In the genomic region with DNA sequence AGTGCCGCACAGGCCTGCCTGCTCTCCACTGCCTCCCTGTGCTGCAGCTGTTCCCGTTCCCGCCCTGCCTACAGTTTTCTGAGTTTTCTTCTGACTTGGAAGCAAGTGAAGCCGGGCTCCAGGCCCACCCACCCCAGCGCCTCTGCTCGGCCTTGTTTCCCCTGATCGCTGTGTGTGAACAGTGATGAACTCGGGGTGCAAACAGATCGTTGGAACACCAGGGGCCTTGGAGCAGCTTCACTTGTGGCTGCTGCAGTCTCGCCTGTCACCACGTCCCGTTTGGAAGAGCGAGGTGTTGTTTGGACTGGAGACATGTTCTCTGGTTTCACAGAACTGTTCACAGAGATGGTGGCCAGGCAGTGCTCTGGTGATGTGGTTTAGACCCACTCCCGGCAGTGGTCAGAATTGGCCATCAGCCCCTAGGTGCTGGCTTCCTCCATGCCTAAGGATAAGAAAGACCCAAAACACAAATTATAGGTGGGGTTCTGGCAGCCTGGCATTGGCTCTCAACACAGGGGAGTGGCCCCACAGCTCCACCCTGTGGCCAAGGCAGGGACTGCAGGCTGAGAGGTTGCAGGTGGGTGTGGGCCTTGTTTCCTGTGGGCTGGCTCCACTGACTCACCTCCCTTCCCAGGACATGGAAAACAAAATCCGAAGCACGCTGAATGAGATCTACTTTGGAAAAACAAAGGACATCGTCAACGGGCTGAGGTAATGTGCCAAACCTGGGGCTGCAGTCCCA, we compare ENCODE assay signal across 8 mouse cellular contexts. TPM values are rescaled to one million over a fixed set of nuclear protein-coding genes. Genes with fewer than 3 reads are reported as not detected.
DNase-seq lines count a peak whose midpoint lies in the region; ATAC-seq lines count a peak whose summit lies in the region.

No protein-coding gene starts in this region.

- whole genome bisulfite sequencing in lung, embryonic 15.5 days = 62% methylated on average over 18 of the region's 18 CpGs

- H3K9me3 ChIP-seq in lung, embryonic 15.5 days = no peaks in the 10 kb centered on the region

- no peak overlapping the region for H3K4me2 ChIP-seq in lung, embryonic 15.5 days

- no peak overlapping the region for H3K4me3 ChIP-seq in lung, embryonic 15.5 days

- ATAC-seq in activated CD4-positive, CD25-positive, alpha-beta regulatory T cell, adult 4 months = peak; percentile 66
- ATAC-seq in lung, embryonic 15.5 days (ENCODE audit: borderline replicate concordance, extremely low read depth, low FRiP score, low TSS enrichment) = no peak

- H3K27me3 ChIP-seq in lung, embryonic 15.5 days = no peaks in the 10 kb centered on the region

- H3K27ac ChIP-seq in lung, embryonic 15.5 days = 0 out of 2 replicates have a peak overlapping the region, but pooled peaks have one; percentile 34

- no peak overlapping the region for H3K9ac ChIP-seq in lung, embryonic 15.5 days

- peak; percentile 85 for DNase-seq in CD4-positive, CD25-positive, alpha-beta regulatory T cell, adult 2 months (ENCODE audit: low read depth, low spot score)
- peak; percentile 71 for DNase-seq in embryo, embryonic 10 days (ENCODE audit: low spot score)
- peak; percentile 81 to 89 for DNase-seq in heart, adult 9 months (ENCODE audit: low spot score in 2 of 2)
- DNase-seq in layer of hippocampus, adult 18-20 months (ENCODE audit: low spot score in 2 of 2) = peak; percentile 85 to 93
- DNase-seq in right cerebral cortex, postnatal 14 days = peak; percentile 87
- peak; percentile 90 for DNase-seq in urinary bladder, postnatal 14 days (ENCODE audit: low spot score)

- no peaks in the 10 kb centered on the region for H3K4me1 ChIP-seq in lung, embryonic 15.5 days

- peaks cover 68% of the 10 kb centered on the region for H3K36me3 ChIP-seq in lung, embryonic 15.5 days

RNA-seq across cellular contexts. Expression of gene Pqlc2, which starts 23.2 kb away (rescaled TPM):
- polyA plus RNA-seq in activated CD4-positive, CD25-positive, alpha-beta regulatory T cell, adult 4 months (2017; shearing (Covaris generic)) = 1 to 10 TPM; 7.6 to 9.9 TPM
- 10 to 100 TPM; 12.9 to 14.2 TPM for total RNA-seq in layer of hippocampus, adult 18-20 months (2021)
- polyA plus RNA-seq in lung, embryonic 15.5 days (2015; fragmentation: Nextera tagmentation; extraction: Ambion mirVana) = 11.0 and 12.0 TPM in 2 replicates

RNA-seq across cellular contexts. Expression of gene Akr7a5, which starts 23.3 kb away (rescaled TPM):
- 1 to 10 TPM; 7.5 to 8.2 TPM for polyA plus RNA-seq in activated CD4-positive, CD25-positive, alpha-beta regulatory T cell, adult 4 months (2017; shearing (Covaris generic))
- total RNA-seq in layer of hippocampus, adult 18-20 months (2021) = 10 to 100 TPM; 31.4 to 32.1 TPM
- polyA plus RNA-seq in lung, embryonic 15.5 days (2015; fragmentation: Nextera tagmentation; extraction: Ambion mirVana) = 101 and 103 TPM in 2 replicates

Comparison
In these comparisons a context has a peak if more than half of its experiments do, and no peak if none do; other contexts are left out.
1. RNA of gene Akr7a5, which starts 23.3 kb away (polyA plus RNA-seq): 101 to 103 TPM in lung, embryonic 15.5 days; 7.5 to 8.2 TPM in activated CD4-positive, CD25-positive, alpha-beta regulatory T cell, adult 4 months; every median in the first group is over 10 times any median in the second.
2. Peak in every context shown above with its lines, with median percentiles within 50 percentile points of each other: DNase-seq.